Mouse (Mus musculus) kidney, adult 11 months (tissue): ENCODE measurements around the gene Dcbld1.
"Not testable (repeated sequence)": the region's sequence is repeated elsewhere in the genome, so short reads cannot be mapped to it uniquely, and the experiment has no call there.

Source experiments
- DNase-seq: peaks from one replicate; pipeline ENCODE4 v3.0.0; 2022

Dcbld1 gene

GRCm38 (mm10) chr10:52264162-52264561 lies 30.7 kb downstream of the Dcbld1 start:
- DNase-seq: peak; percentile 53

- DNase-seq: no peak
Measured at GRCm38 (mm10) chr10:52268879-52269278, 35.5 kb downstream of the Dcbld1 start.

- DNase-seq: no peak
Measured at GRCm38 (mm10) chr10:52271385-52271784, 38.0 kb downstream of the Dcbld1 start.

- no peak for DNase-seq
Measured at GRCm38 (mm10) chr10:52273012-52273411, 39.6 kb downstream of the Dcbld1 start.

GRCm38 (mm10) chr10:52274001-52274909 lies 40.8 kb downstream of the Dcbld1 start:
- no peak for DNase-seq

- no peak for DNase-seq
Measured at GRCm38 (mm10) chr10:52274910-52275604, 41.6 kb downstream of the Dcbld1 start.

GRCm38 (mm10) chr10:52276579-52276978 lies 43.2 kb downstream of the Dcbld1 start:
- no peak for DNase-seq

- not testable (repeated sequence) for DNase-seq
Measured at GRCm38 (mm10) chr10:52277564-52277963, 44.1 kb downstream of the Dcbld1 start.

- peak; percentile 85 for DNase-seq
Measured at GRCm38 (mm10) chr10:52278011-52278434, 44.6 kb downstream of the Dcbld1 start.

GRCm38 (mm10) chr10:52278866-52279265 lies 45.4 kb downstream of the Dcbld1 start:
- DNase-seq: no peak

GRCm38 (mm10) chr10:52279876-52280275 lies 46.5 kb downstream of the Dcbld1 start:
- DNase-seq: no peak

GRCm38 (mm10) chr10:52280623-52281022 lies 47.2 kb downstream of the Dcbld1 start:
- DNase-seq: no peak

- DNase-seq: no peak
Measured at GRCm38 (mm10) chr10:52281337-52281736, 47.9 kb downstream of the Dcbld1 start.

GRCm38 (mm10) chr10:52284578-52284977 lies 51.2 kb downstream of the Dcbld1 start:
- DNase-seq: no peak

GRCm38 (mm10) chr10:52287852-52288533 lies 54.6 kb downstream of the Dcbld1 start:
- DNase-seq: no peak

- no peak for DNase-seq
Measured at GRCm38 (mm10) chr10:52289261-52289660, 55.8 kb downstream of the Dcbld1 start.

- not testable (repeated sequence) for DNase-seq
Measured at GRCm38 (mm10) chr10:52292391-52292790, 59.0 kb downstream of the Dcbld1 start.

GRCm38 (mm10) chr10:52293921-52294577 lies 60.6 kb downstream of the Dcbld1 start:
- no peak for DNase-seq

GRCm38 (mm10) chr10:52295934-52296333 lies 62.5 kb downstream of the Dcbld1 start:
- DNase-seq: no peak

- not testable (repeated sequence) for DNase-seq
Measured at GRCm38 (mm10) chr10:52298568-52298967, 65.1 kb downstream of the Dcbld1 start.

GRCm38 (mm10) chr10:52301766-52302165 lies 68.3 kb downstream of the Dcbld1 start:
- DNase-seq: no peak

GRCm38 (mm10) chr10:52302271-52302670 lies 68.9 kb downstream of the Dcbld1 start:
- DNase-seq: no peak

GRCm38 (mm10) chr10:52304574-52304973 lies 71.2 kb downstream of the Dcbld1 start:
- no peak for DNase-seq
